8 mouse cellular contexts compared by ENCODE assay signal in the genomic region with DNA sequence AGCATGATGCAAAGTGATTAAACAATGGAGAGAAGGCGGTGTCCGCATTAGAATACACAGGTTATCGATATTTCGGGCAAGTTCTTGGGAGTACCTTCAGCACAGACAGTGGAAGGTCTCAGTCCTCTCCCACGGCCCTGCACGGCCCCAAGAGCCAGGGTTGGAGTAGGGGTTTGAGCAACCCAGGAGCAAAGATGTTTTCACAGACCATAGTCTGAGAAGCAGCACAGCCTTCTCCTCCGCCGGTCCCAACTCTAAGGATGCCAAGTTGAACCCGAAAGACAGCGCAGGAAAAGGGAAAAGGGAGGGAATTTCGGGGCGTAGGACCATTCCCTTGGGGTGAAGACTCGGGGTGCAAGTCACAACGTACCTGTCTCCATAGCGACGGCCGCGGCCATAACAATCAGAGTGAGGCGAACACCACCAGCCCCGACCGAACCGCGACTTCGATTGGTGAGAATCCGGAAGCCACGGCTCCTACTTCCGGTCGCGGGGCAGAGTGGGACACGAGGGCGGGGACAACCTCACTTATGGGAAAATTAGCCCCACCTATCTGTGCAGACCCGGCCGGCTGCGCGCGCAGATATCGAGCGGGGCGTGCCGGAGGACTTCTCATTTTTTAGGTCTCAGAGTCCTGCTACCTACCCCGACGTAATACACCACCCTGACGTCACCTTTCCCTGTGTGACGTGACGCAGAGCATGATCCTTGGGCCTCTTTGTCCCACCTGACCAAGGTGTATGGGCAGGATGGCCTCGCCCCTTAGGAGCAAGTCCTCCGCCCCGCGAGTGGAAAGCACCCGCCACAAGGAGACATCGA. TPM values are rescaled to one million over a fixed set of nuclear protein-coding genes. Genes with fewer than 3 reads are reported as not detected.
A peak's percentile ranks its signal among the peaks of the same experiment; 100 is the strongest.
DNase-seq lines count a peak whose midpoint lies in the region; ATAC-seq and TF ChIP-seq lines count a peak whose summit lies in the region.

No protein-coding gene starts in this region.

- H3K4me2 ChIP-seq in forebrain, postnatal 0 days (ENCODE audit: low read depth), result peak overlapping the region; percentile 88
- H3K4me2 ChIP-seq in lung, embryonic 16.5 days (ENCODE audit: low read depth, low read length), result peak overlapping the region; percentile 97

- no peaks in the 10 kb centered on the region for H3K27me3 ChIP-seq in G1E (ENCODE audit: insufficient read depth, low read length)
- no peaks in the 10 kb centered on the region for H3K27me3 ChIP-seq in forebrain, postnatal 0 days (ENCODE audit: insufficient read depth, low read length)
- no peaks in the 10 kb centered on the region for H3K27me3 ChIP-seq in lung, embryonic 16.5 days (ENCODE audit: control insufficient read depth, insufficient read depth, low read depth, low read length)

- peaks cover 23% of the 10 kb centered on the region for H3K4me1 ChIP-seq in G1E (ENCODE audit: insufficient read depth, low read depth, low read length)
- peaks cover 9% of the 10 kb centered on the region; the same call in 1 of the 2 replicates for H3K4me1 ChIP-seq in forebrain, postnatal 0 days (ENCODE audit: insufficient read depth)
- peaks cover 15% of the 10 kb centered on the region; the same call in 1 of the 2 replicates for H3K4me1 ChIP-seq in lung, embryonic 16.5 days (replicated peaks; ENCODE audit: control insufficient read depth, insufficient read depth, low read length)

- peak overlapping the region; percentile 85 for H3K27ac ChIP-seq in forebrain, postnatal 0 days (ENCODE audit: low read depth, low read length)
- H3K27ac ChIP-seq in lung, embryonic 16.5 days (ENCODE audit: low read length), result peak overlapping the region; percentile 67

- no peaks in the 10 kb centered on the region for H3K9me3 ChIP-seq in G1E (replicated peaks)
- no peaks in the 10 kb centered on the region for H3K9me3 ChIP-seq in forebrain, postnatal 0 days (ENCODE audit: low read length)
- H3K9me3 ChIP-seq in lung, embryonic 16.5 days (ENCODE audit: control insufficient read depth, low read length), result no peaks in the 10 kb centered on the region

- H3K9ac ChIP-seq in forebrain, postnatal 0 days, result peak overlapping the region; percentile 68
- peak overlapping the region; percentile 75 for H3K9ac ChIP-seq in lung, embryonic 16.5 days (ENCODE audit: low read length)

- DNase-seq in G1E (ENCODE audit: low spot score), result peak; percentile 96
- peak; percentile 91 to 95 for DNase-seq in cerebellum, adult 18-20 months
- peak; percentile 98 for DNase-seq in forebrain, postnatal 0 days
- DNase-seq in layer of hippocampus, adult 9-10 months (ENCODE audit: low spot score), result peak; percentile 88
- peak; percentile 78 for DNase-seq in ovary, postnatal 10 days (ENCODE audit: low spot score)
- DNase-seq in thymus, postnatal 10 days (ENCODE audit: low spot score in 2 of 2), result peak; percentile 87 to 88

- WGBS in forebrain, postnatal 0 days, result 1% methylated on average over 51 of the region's 51 CpGs
- under 1% methylated on average over 51 of the region's 51 CpGs for WGBS in lung, embryonic 16.5 days

- peak; percentile 98 for ATAC-seq in G1E (ENCODE audit: extremely low read depth, insufficient number of reproducible peaks, low FRiP score, poor library complexity, severe bottlenecking)
- peak; percentile 96 for ATAC-seq in forebrain, postnatal 0 days
- peak; percentile 91 to 92 for ATAC-seq in hematopoietic stem cell, adult 5-6 weeks (replicated peaks in 1 of 2; ENCODE audit: insufficient read depth in 1 of 2, low FRiP score in 2 of 2, low TSS enrichment in 1 of 2, low read depth in 1 of 2, poor library complexity in 2 of 2, severe bottlenecking in 2 of 2)
- ATAC-seq in lung, embryonic 16.5 days (ENCODE audit: low read depth), result peak; percentile 98

- peak overlapping the region; percentile 81 for H3K4me3 ChIP-seq in G1E (ENCODE audit: low read depth, low read length)
- H3K4me3 ChIP-seq in forebrain, postnatal 0 days (ENCODE audit: low read depth, low read length), result peak overlapping the region; percentile 76
- H3K4me3 ChIP-seq in lung, embryonic 16.5 days (ENCODE audit: low read length), result peak overlapping the region; percentile 88

- TF ChIP-seq CTCF in G1E (IDR thresholded peaks at IDR 0.05; ENCODE audit: low read depth, low read length), result no peak
- no peak; the same call in 1 of the 2 replicates for TF ChIP-seq CTCF in forebrain, postnatal 0 days (IDR thresholded peaks at IDR 0.05; ENCODE audit: low read depth)

- peaks cover 34% of the 10 kb centered on the region for H3K36me3 ChIP-seq in G1E (replicated peaks)
- peaks cover 23% of the 10 kb centered on the region for H3K36me3 ChIP-seq in forebrain, postnatal 0 days (ENCODE audit: insufficient read depth)
- peaks cover 12% of the 10 kb centered on the region for H3K36me3 ChIP-seq in lung, embryonic 16.5 days (ENCODE audit: control insufficient read depth, insufficient read depth, low read length)

RNA-seq across cellular contexts. Expression of gene Med31, which starts 0.6 kb away (rescaled TPM):
- total RNA-seq in G1E (2014; fragmentation: Nextera tagmentation) (19.9 and 26.7 TPM in 2 replicates), G1E (2017) (13.5 and 20.2 TPM in 2 replicates)
- polyA plus RNA-seq in G1E (2012), result 0.55 and 0.74 TPM in 2 replicates
- total RNA-seq in forebrain, postnatal 0 days (2014; rRNA removed), result 24.1 and 33.0 TPM in 2 replicates
- 43.4 and 43.9 TPM in 2 replicates for polyA plus RNA-seq in forebrain, postnatal 0 days (2015; fragmentation: Nextera tagmentation; extraction: Ambion mirVana)
- total RNA-seq in hematopoietic stem cell, adult 5-6 weeks (2017), result 23.0 and 24.4 TPM in 2 replicates
- polyA plus RNA-seq in lung, embryonic 16.5 days (2015; fragmentation: Nextera tagmentation; extraction: Ambion mirVana), result 48.1 and 51.4 TPM in 2 replicates

RNA-seq across cellular contexts. Expression of gene Txndc17, which starts 7.5 kb away (rescaled TPM):
- 112 and 134 TPM in 2 replicates for total RNA-seq in G1E (2014; fragmentation: Nextera tagmentation)
- 60.2 and 60.5 TPM in 2 replicates for total RNA-seq in G1E (2017)
- 30.1 and 31.0 TPM in 2 replicates for polyA plus RNA-seq in G1E (2012)
- total RNA-seq in forebrain, postnatal 0 days (2014; rRNA removed), result 61.3 and 78.8 TPM in 2 replicates
- polyA plus RNA-seq in forebrain, postnatal 0 days (2015; fragmentation: Nextera tagmentation; extraction: Ambion mirVana), result 114 and 134 TPM in 2 replicates
- total RNA-seq in hematopoietic stem cell, adult 5-6 weeks (2017), result 25.6 and 33.7 TPM in 2 replicates
- polyA plus RNA-seq in lung, embryonic 16.5 days (2015; fragmentation: Nextera tagmentation; extraction: Ambion mirVana), result 178 TPM in 2 replicates

RNA-seq across cellular contexts. Expression of gene 4933427D14Rik, which starts 7.5 kb away (rescaled TPM):
- total RNA-seq in G1E (2014; fragmentation: Nextera tagmentation) (17.0 and 27.7 TPM in 2 replicates), G1E (2017) (13.7 and 22.4 TPM in 2 replicates)
- polyA plus RNA-seq in G1E (2012), result 2.9 and 4.0 TPM in 2 replicates
- total RNA-seq in forebrain, postnatal 0 days (2014; rRNA removed), result 23.2 and 28.0 TPM in 2 replicates
- 11.1 TPM in 2 replicates for polyA plus RNA-seq in forebrain, postnatal 0 days (2015; fragmentation: Nextera tagmentation; extraction: Ambion mirVana)
- 28.3 and 40.3 TPM in 2 replicates for total RNA-seq in hematopoietic stem cell, adult 5-6 weeks (2017)
- polyA plus RNA-seq in lung, embryonic 16.5 days (2015; fragmentation: Nextera tagmentation; extraction: Ambion mirVana), result 16.1 and 17.0 TPM in 2 replicates

RNA-seq across cellular contexts. Expression of gene Gm43951, which starts 8.2 kb away (rescaled TPM):
- not detected in 2 replicates for total RNA-seq in G1E (2014; fragmentation: Nextera tagmentation)
- 0.58 and 0.76 TPM in 2 replicates for total RNA-seq in G1E (2017)
- 0.29 and 0.41 TPM in 2 replicates for polyA plus RNA-seq in G1E (2012)
- 3.3 and 3.6 TPM in 2 replicates for total RNA-seq in forebrain, postnatal 0 days (2014; rRNA removed)
- 0.33 and 0.62 TPM in 2 replicates for polyA plus RNA-seq in forebrain, postnatal 0 days (2015; fragmentation: Nextera tagmentation; extraction: Ambion mirVana)
- total RNA-seq in hematopoietic stem cell, adult 5-6 weeks (2017), result 0.50 and 1.2 TPM in 2 replicates
- 0.11 and 0.16 TPM in 2 replicates for polyA plus RNA-seq in lung, embryonic 16.5 days (2015; fragmentation: Nextera tagmentation; extraction: Ambion mirVana)

RNA-seq across cellular contexts. Expression of gene Slc13a5, which starts 52.2 kb away (rescaled TPM):
- total RNA-seq in G1E (2014; fragmentation: Nextera tagmentation) (not detected in 2 replicates), G1E (2017) (0.06 and 0.11 TPM in 2 replicates)
- polyA plus RNA-seq in G1E (2012), result not detected in 2 replicates
- total RNA-seq in forebrain, postnatal 0 days (2014; rRNA removed), result 3.8 and 4.7 TPM in 2 replicates
- polyA plus RNA-seq in forebrain, postnatal 0 days (2015; fragmentation: Nextera tagmentation; extraction: Ambion mirVana), result 4.0 and 4.1 TPM in 2 replicates
- not detected in 2 replicates for total RNA-seq in hematopoietic stem cell, adult 5-6 weeks (2017)
- polyA plus RNA-seq in lung, embryonic 16.5 days (2015; fragmentation: Nextera tagmentation; extraction: Ambion mirVana), result 0.35 TPM in 1 of 2 replicates, not detected in the other

Comparison
In these comparisons a context has a peak if more than half of its experiments do, and no peak if none do; other contexts are left out.
1. Peak in every context shown above with its lines: DNase-seq, ATAC-seq, H3K4me3 ChIP-seq and H3K27ac ChIP-seq.